Mouse (Mus musculus) midbrain, embryonic 14.5 days (tissue): Measurements from ENCODE around the gene Enc1. TPM values are rescaled to one million over a fixed set of nuclear protein-coding genes. Genes with fewer than 3 reads are reported as not detected.

Experiments used
- ATAC-seq: fragments of 200-750 bp; cut with Nextera tagmentation; 2 replicates; pipeline ENCODE4 v1.8.0; 2017; ENCODE audit warnings: moderate number of reproducible peaks, moderate library complexity; ENCODE audit not compliant: low FRiP score, low TSS enrichment
- DNase-seq: peaks from one replicate; pipeline ENCODE4 v3.0.0-alpha.2; 2015
- H3K27ac ChIP-seq: fragments of 300-500 bp; sonication (generic); replicated peaks from 2 replicates; pipeline ENCODE4 v1.5.1; 2014; ENCODE audit warnings: mild to moderate bottlenecking, low read depth, low read length, moderate library complexity
- H3K27me3 ChIP-seq: fragments of 300-500 bp; sonication (generic); 2 replicates; pipeline ENCODE4 v1.6.1; 2014; ENCODE audit warnings: low read length, control low read depth, mixed read lengths; ENCODE audit not compliant: control insufficient read depth, insufficient read depth
- H3K36me3 ChIP-seq: fragments of 300-500 bp; sonication (generic); 2 replicates; pipeline ENCODE4 v1.6.1; 2014; ENCODE audit warnings: low read length, control low read depth; ENCODE audit not compliant: control insufficient read depth, insufficient read depth
- H3K4me1 ChIP-seq: fragments of 300-500 bp; sonication (generic); 2 replicates; pipeline ENCODE4 v1.6.1; 2014; ENCODE audit warnings: mild to moderate bottlenecking, antibody characterized with exemption, low read length, control low read depth; ENCODE audit not compliant: control insufficient read depth, insufficient read depth
- H3K4me2 ChIP-seq: fragments of 300-500 bp; sonication (generic); 2 replicates; pipeline ENCODE4 v1.6.1; 2014; ENCODE audit warnings: mild to moderate bottlenecking, low read length, moderate library complexity
- H3K4me3 ChIP-seq: fragments of 300-500 bp; sonication (generic); replicated peaks from 2 replicates; pipeline ENCODE4 v1.5.1; 2014; ENCODE audit warnings: low read depth, low read length
- H3K9ac ChIP-seq: fragments of 300-500 bp; sonication (generic); replicated peaks from 2 replicates; pipeline ENCODE4 v1.6.1; 2014; ENCODE audit warnings: mild to moderate bottlenecking, low read length, moderate library complexity
- H3K9me3 ChIP-seq: fragments of 300-500 bp; sonication (generic); 2 replicates; pipeline ENCODE4 v1.6.1; 2016; ENCODE audit warnings: low read length, control low read depth, mixed read lengths; ENCODE audit not compliant: control insufficient read depth
- WGBS: fragments of 180-500 bp; shearing (Covaris S2); extraction: QIAGEN DNeasy Blood & Tissue Kit; methylation state at CpG from one replicate; pipeline ENCODE4 v1.1.7; 2014; 5-methylcytosine and 5-hydroxymethylcytosine counted together
- polyA plus RNA-seq: library from polyadenylated mRNA; unstranded; fragments of >200 nt; fragmentation: Nextera tagmentation; extraction: Ambion mirVana; gene quantifications from 2 replicates; pipeline ENCODE4 v1.2.1, GENCODE M21; 2014

Enc1 gene
- polyA plus RNA-seq = 94.2 and 99.0 TPM in 2 replicates

- H3K4me1 ChIP-seq = peaks cover 38% of the 10 kb centered on the region
- peak within 1 kb of the TSS; percentile 89 for H3K4me2 ChIP-seq
- DNase-seq (peak; percentile 98), ATAC-seq (peak; percentile 91)
- under 1% methylated on average over 82 of the region's 89 CpGs for WGBS
- peak within 1 kb of the TSS; percentile 94 for H3K27ac ChIP-seq
- H3K9ac ChIP-seq = peak within 1 kb of the TSS; percentile 89
- no peaks in the 10 kb centered on the region for H3K9me3 ChIP-seq
- H3K36me3 ChIP-seq = peaks cover 14% of the 10 kb centered on the region
- H3K27me3 ChIP-seq = no peaks in the 10 kb centered on the region
- H3K4me3 ChIP-seq = peak within 1 kb of the TSS; percentile 86
Observed at GRCm38 (mm10) chr13:97240965-97241786, at the start of gene Enc1. TSS of gene Enc1 (plus strand) at chr13:97241105.

GRCm38 (mm10) chr13:97192649-97193048 lies 48.3 kb upstream of the Enc1 start:
- Histone ChIP-seq H3K27me3 (no peaks in the 10 kb centered on the region), H3K36me3 (no peaks in the 10 kb centered on the region), H3K9ac (no peak overlapping the region), H3K9me3 (no peaks in the 10 kb centered on the region), H3K4me1 (0 out of 2 replicates have a peak, but pooled peaks cover 1% of the 10 kb centered on the region), H3K4me3 (no peak overlapping the region), H3K4me2 (no peak overlapping the region), H3K27ac (no peak overlapping the region)
- WGBS = 91% methylated on average over 11 of the region's 11 CpGs
- DNase-seq (no peak), ATAC-seq (no peak)

- WGBS = 49% methylated on average over 7 of the region's 7 CpGs
- no peak overlapping the region for H3K4me3 ChIP-seq
- no peak overlapping the region for H3K9ac ChIP-seq
- H3K27ac ChIP-seq = no peak overlapping the region
- ATAC-seq (no peak), DNase-seq (peak; percentile 81)
- no peak overlapping the region for H3K4me2 ChIP-seq
- H3K27me3 ChIP-seq = no peaks in the 10 kb centered on the region
- no peaks in the 10 kb centered on the region for H3K9me3 ChIP-seq
- 0 out of 2 replicates have a peak, but pooled peaks cover 5% of the 10 kb centered on the region for H3K4me1 ChIP-seq
- H3K36me3 ChIP-seq = no peaks in the 10 kb centered on the region
Observed at GRCm38 (mm10) chr13:97193420-97193819, 47.5 kb upstream of the Enc1 start.

GRCm38 (mm10) chr13:97196186-97196924 lies 44.5 kb upstream of the Enc1 start:
- no peak overlapping the region for H3K27ac ChIP-seq
- H3K4me3 ChIP-seq = no peak overlapping the region
- H3K4me1 ChIP-seq = 0 out of 2 replicates have a peak, but pooled peaks cover 5% of the 10 kb centered on the region
- no peak for DNase-seq
- H3K36me3 ChIP-seq = no peaks in the 10 kb centered on the region
- H3K27me3 ChIP-seq = no peaks in the 10 kb centered on the region
- no peak overlapping the region for H3K9ac ChIP-seq
- WGBS = 65% methylated on average over 12 of the region's 12 CpGs
- no peak for ATAC-seq
- H3K9me3 ChIP-seq = no peaks in the 10 kb centered on the region
- no peak overlapping the region for H3K4me2 ChIP-seq

GRCm38 (mm10) chr13:97196925-97197218 lies 44.0 kb upstream of the Enc1 start:
- H3K9ac ChIP-seq = no peak overlapping the region
- H3K9me3 ChIP-seq = no peaks in the 10 kb centered on the region
- H3K4me1 ChIP-seq = 0 out of 2 replicates have a peak, but pooled peaks cover 5% of the 10 kb centered on the region
- H3K4me3 ChIP-seq = no peak overlapping the region
- H3K4me2 ChIP-seq = no peak overlapping the region
- H3K27me3 ChIP-seq = no peaks in the 10 kb centered on the region
- no peaks in the 10 kb centered on the region for H3K36me3 ChIP-seq
- WGBS = 98% methylated on average over 2 of the region's 2 CpGs
- ATAC-seq = no peak
- no peak for DNase-seq
- no peak overlapping the region for H3K27ac ChIP-seq

- Histone ChIP-seq H3K4me2 (peak within 1 kb of the TSS; percentile 96), H3K27me3 (no peaks in the 10 kb centered on the region), H3K9me3 (no peaks in the 10 kb centered on the region), H3K36me3 (no peaks in the 10 kb centered on the region), H3K4me3 (peak within 1 kb of the TSS; percentile 61), H3K4me1 (0 out of 2 replicates have a peak, but pooled peaks cover 5% of the 10 kb centered on the region), H3K9ac (peak within 1 kb of the TSS; percentile 72), H3K27ac (0 out of 2 replicates have a peak within 1 kb of the TSS, but pooled peaks have one; percentile 37)
- ATAC-seq = peak; percentile 84
- WGBS = under 1% methylated on average over 45 of the region's 45 CpGs
- peak; percentile 83 for DNase-seq
Observed at GRCm38 (mm10) chr13:97197932-97198562, 42.9 kb upstream of the Enc1 start, which contains the start of gene Hexb. TSS of gene Hexb (minus strand) at chr13:97198357.

GRCm38 (mm10) chr13:97199123-97199522 lies 41.8 kb upstream of the Enc1 start:
- H3K36me3 ChIP-seq = no peaks in the 10 kb centered on the region
- no peak overlapping the region for H3K27ac ChIP-seq
- 83% methylated on average over 2 of the region's 2 CpGs for WGBS
- H3K4me2 ChIP-seq = no peak overlapping the region
- H3K4me3 ChIP-seq = no peak overlapping the region
- no peak for DNase-seq
- no peaks in the 10 kb centered on the region for H3K9me3 ChIP-seq
- no peak for ATAC-seq
- 0 out of 2 replicates have a peak, but pooled peaks cover 5% of the 10 kb centered on the region for H3K4me1 ChIP-seq
- no peak overlapping the region for H3K9ac ChIP-seq
- no peaks in the 10 kb centered on the region for H3K27me3 ChIP-seq

- 0 out of 2 replicates have a peak, but pooled peaks cover 10% of the 10 kb centered on the region for H3K4me1 ChIP-seq
- H3K36me3 ChIP-seq = no peaks in the 10 kb centered on the region
- DNase-seq = no peak
- H3K4me2 ChIP-seq = no peak overlapping the region
- H3K9ac ChIP-seq = no peak overlapping the region
- H3K27ac ChIP-seq = no peak overlapping the region
- no peak overlapping the region for H3K4me3 ChIP-seq
- no peak for ATAC-seq
- H3K27me3 ChIP-seq = no peaks in the 10 kb centered on the region
- WGBS = 67% methylated on average over 7 of the region's 7 CpGs
- no peaks in the 10 kb centered on the region for H3K9me3 ChIP-seq
Observed at GRCm38 (mm10) chr13:97201076-97201475, 39.8 kb upstream of the Enc1 start.
